Mouse (Mus musculus): ENCODE data around the gene Rab34. TPM values are rescaled to one million over a fixed set of nuclear protein-coding genes. Genes with fewer than 3 reads are reported as not detected.

Gene Rab34
- polyA plus RNA-seq, 1 experiment from 2014 or later, result 60.3 TPM

DNA sequence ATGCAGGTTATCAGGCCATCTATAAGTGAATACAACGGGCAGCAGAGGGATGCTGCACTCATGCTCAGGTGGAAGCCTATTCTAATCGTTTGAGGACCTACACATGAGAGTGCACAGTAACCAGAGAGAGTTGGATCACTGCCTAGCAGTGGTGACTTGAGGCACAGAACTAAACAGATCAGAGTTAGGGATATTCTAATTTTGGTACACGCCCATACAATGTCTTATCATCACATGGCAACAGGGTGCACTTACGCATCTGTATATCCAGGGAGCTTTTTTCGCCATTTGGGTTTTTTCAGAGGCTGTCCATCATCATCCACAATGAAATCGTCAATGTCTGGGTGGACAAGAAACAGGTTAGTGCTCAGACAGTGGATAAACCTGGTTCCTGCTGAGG is 43.3 kb downstream of the Rab34 start:
- no peaks in the 10 kb centered on the region for H3K27me3 ChIP-seq (replicated peaks; ENCODE audit: control insufficient read depth, insufficient read depth, low read length)
- peaks cover 61% of the 10 kb centered on the region for H3K36me3 ChIP-seq (ENCODE audit: control insufficient read depth, insufficient read depth, low read length)
- H3K4me1 ChIP-seq (ENCODE audit: control insufficient read depth, insufficient read depth, low read depth, low read length), result no peaks in the 10 kb centered on the region
- 96% methylated on average over 6 of the region's 6 CpGs for WGBS
- no peak overlapping the region for H3K9ac ChIP-seq (ENCODE audit: low read depth, low read length)
- ATAC-seq, result no peak
- H3K4me3 ChIP-seq (ENCODE audit: low read length), result no peak overlapping the region
- H3K9me3 ChIP-seq (ENCODE audit: control insufficient read depth, low read length), result no peaks in the 10 kb centered on the region
- no peak overlapping the region for H3K27ac ChIP-seq (ENCODE audit: low read depth, low read length)
- no peak overlapping the region for H3K4me2 ChIP-seq (ENCODE audit: low read length)

DNA sequence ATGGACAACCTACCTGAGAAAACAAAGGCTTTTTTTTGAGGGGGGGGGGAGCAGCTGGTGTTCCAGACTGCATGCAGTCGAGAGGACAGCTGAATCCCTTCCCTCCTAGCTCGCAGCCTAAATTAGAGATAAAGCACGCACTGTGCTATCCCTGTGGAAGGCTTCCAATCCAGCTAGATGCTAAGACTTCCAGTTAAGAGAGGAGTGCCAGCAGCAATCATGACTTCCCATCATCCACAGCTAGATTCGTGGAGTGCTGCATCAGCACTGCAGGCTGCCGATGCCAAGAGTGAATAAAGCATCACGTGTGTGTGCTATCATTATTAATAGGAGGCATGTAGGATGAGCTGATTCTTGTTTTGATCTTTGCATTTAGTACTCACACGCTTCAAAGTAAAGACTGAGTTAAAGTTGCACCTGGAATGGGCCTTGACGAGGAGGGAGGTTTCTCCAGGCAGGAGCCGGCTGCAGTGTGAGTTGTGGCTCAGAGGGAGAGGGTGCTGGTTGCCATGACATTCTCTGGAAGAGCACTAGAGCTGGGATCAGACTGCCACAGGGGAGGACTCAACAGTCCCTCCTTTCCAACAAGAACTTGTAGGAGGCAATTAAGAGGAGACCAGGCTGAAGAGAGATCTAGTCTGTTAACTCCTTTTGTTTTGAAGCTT is 52.1 kb downstream of the Rab34 start:
- no peak overlapping the region for H3K27ac ChIP-seq (ENCODE audit: low read depth, low read length)
- H3K36me3 ChIP-seq (ENCODE audit: control insufficient read depth, insufficient read depth, low read length), result peaks cover 6% of the 10 kb centered on the region; the same call in 1 of the 2 replicates
- 81% methylated on average over 9 of the region's 9 CpGs for WGBS
- H3K4me1 ChIP-seq (ENCODE audit: control insufficient read depth, insufficient read depth, low read depth, low read length), result peaks cover 18% of the 10 kb centered on the region
- H3K9ac ChIP-seq (ENCODE audit: low read depth, low read length), result no peak overlapping the region
- peak; percentile 11; the same call in 1 of the 2 replicates for ATAC-seq
- H3K4me2 ChIP-seq (ENCODE audit: low read length), result peak overlapping the region; percentile 21
- H3K9me3 ChIP-seq (ENCODE audit: control insufficient read depth, low read length), result no peaks in the 10 kb centered on the region
- no peak overlapping the region for H3K4me3 ChIP-seq (ENCODE audit: low read length)
- no peaks in the 10 kb centered on the region for H3K27me3 ChIP-seq (replicated peaks; ENCODE audit: control insufficient read depth, insufficient read depth, low read length)

Small RNA genes lying within 50 kb of the gene (microRNA-seq; reads per million reads assigned to microRNA genes)
- not detected for gene Mir7653

Other genes with a start within 250 kb of the Rab34 start
- gene Phf12, start 205.7 kb upstream of the Rab34 start, polyA plus RNA-seq (2015; fragmentation: Nextera tagmentation; extraction: Ambion mirVana), result 11.8 and 12.5 TPM in 2 replicates
- gene Dhrs13, start 156.2 kb upstream of the Rab34 start, polyA plus RNA-seq (2015; fragmentation: Nextera tagmentation; extraction: Ambion mirVana), result 49.2 and 54.5 TPM in 2 replicates
- gene Flot2, start 150.5 kb upstream of the Rab34 start, polyA plus RNA-seq (2015; fragmentation: Nextera tagmentation; extraction: Ambion mirVana), result 124 and 126 TPM in 2 replicates
- 34.6 and 35.2 TPM in 2 replicates for gene Eral1, start 108.0 kb upstream of the Rab34 start, polyA plus RNA-seq (2015; fragmentation: Nextera tagmentation; extraction: Ambion mirVana)
- 21.8 and 33.4 TPM in 2 replicates for gene Fam222b, start 93.8 kb upstream of the Rab34 start, polyA plus RNA-seq (2015; fragmentation: Nextera tagmentation; extraction: Ambion mirVana)
- gene Traf4, start 22.8 kb upstream of the Rab34 start, polyA plus RNA-seq (2015; fragmentation: Nextera tagmentation; extraction: Ambion mirVana), result 80.1 and 97.4 TPM in 2 replicates
- 7.1 and 7.7 TPM in 2 replicates for gene Nek8, start 11.8 kb upstream of the Rab34 start, polyA plus RNA-seq (2015; fragmentation: Nextera tagmentation; extraction: Ambion mirVana)
- 19.7 and 20.1 TPM in 2 replicates for gene Tlcd1, start 11.7 kb upstream of the Rab34 start, polyA plus RNA-seq (2015; fragmentation: Nextera tagmentation; extraction: Ambion mirVana)
- gene Rpl23a, start 4.8 kb upstream of the Rab34 start, polyA plus RNA-seq (2015; fragmentation: Nextera tagmentation; extraction: Ambion mirVana), result 662 and 677 TPM in 2 replicates
- 2.3 and 4.0 TPM in 2 replicates for gene Proca1, start 5.0 kb downstream of the Rab34 start, polyA plus RNA-seq (2015; fragmentation: Nextera tagmentation; extraction: Ambion mirVana)
- gene Sdf2, start 57.3 kb downstream of the Rab34 start, polyA plus RNA-seq (2015; fragmentation: Nextera tagmentation; extraction: Ambion mirVana), result 99.8 and 110 TPM in 2 replicates
- gene Supt6, start 57.6 kb downstream of the Rab34 start, polyA plus RNA-seq (2015; fragmentation: Nextera tagmentation; extraction: Ambion mirVana), result 21.5 and 27.3 TPM in 2 replicates
- 55.1 and 57.4 TPM in 2 replicates for gene 2610507B11Rik, start 73.3 kb downstream of the Rab34 start, polyA plus RNA-seq (2015; fragmentation: Nextera tagmentation; extraction: Ambion mirVana)
- 0.16 and 0.40 TPM in 2 replicates for gene BC030499, start 102.4 kb downstream of the Rab34 start, polyA plus RNA-seq (2015; fragmentation: Nextera tagmentation; extraction: Ambion mirVana)
- gene Spag5, start 113.1 kb downstream of the Rab34 start, polyA plus RNA-seq (2015; fragmentation: Nextera tagmentation; extraction: Ambion mirVana), result 10.5 and 11.2 TPM in 2 replicates
- gene Aldoc, start 134.5 kb downstream of the Rab34 start, polyA plus RNA-seq (2015; fragmentation: Nextera tagmentation; extraction: Ambion mirVana), result 390 and 562 TPM in 2 replicates
- 101 and 107 TPM in 2 replicates for gene Pigs, start 140.0 kb downstream of the Rab34 start, polyA plus RNA-seq (2015; fragmentation: Nextera tagmentation; extraction: Ambion mirVana)
- 86.5 and 91.1 TPM in 2 replicates for gene Unc119, start 155.1 kb downstream of the Rab34 start, polyA plus RNA-seq (2015; fragmentation: Nextera tagmentation; extraction: Ambion mirVana)
- gene Foxn1, start 198.1 kb downstream of the Rab34 start, polyA plus RNA-seq (2015; fragmentation: Nextera tagmentation; extraction: Ambion mirVana), result not detected in 2 replicates
- gene Slc13a2, start 233.8 kb downstream of the Rab34 start, polyA plus RNA-seq (2015; fragmentation: Nextera tagmentation; extraction: Ambion mirVana), result not detected in 2 replicates